Mouse (Mus musculus) heart, adult 2 months (tissue): ENCODE results near the gene Gtsf1. TPM values are rescaled to one million over a fixed set of nuclear protein-coding genes. Genes with fewer than 3 reads are reported as not detected.
A peak's percentile ranks its signal among the peaks of the same experiment; 100 is the strongest.

ENCODE experiments used
- DNase-seq, 2 experiments: peaks; one replicate each; pipeline ENCODE4 v3.0.0; 2021
- H3K27ac ChIP-seq: fragments of 200-600 bp; 2 replicates; pipeline ENCODE4 v1.8.1; 2022
- H3K27me3 ChIP-seq: fragments of 200-500 bp; 2 replicates; pipeline ENCODE4 v1.6.1; 2012; ENCODE audit warnings: mild to moderate bottlenecking, low read length, inconsistent platforms, mixed read lengths; ENCODE audit not compliant: control insufficient read depth, insufficient read depth
- H3K36me3 ChIP-seq: fragments of 200-500 bp; 2 replicates; pipeline ENCODE4 v1.6.1; 2012; ENCODE audit warnings: low read length, inconsistent platforms; ENCODE audit not compliant: control insufficient read depth, insufficient read depth
- H3K4me1 ChIP-seq: fragments of 200-500 bp; 2 replicates; pipeline ENCODE4 v1.6.1; 2011; ENCODE audit warnings: low read length; ENCODE audit not compliant: control insufficient read depth, insufficient read depth
- H3K4me3 ChIP-seq: fragments of 200-600 bp; 2 replicates; pipeline ENCODE4 v1.8.1; 2022
- H3K79me2 ChIP-seq: fragments of 200-500 bp; replicated peaks from 2 replicates; pipeline ENCODE4 v1.6.1; 2012; ENCODE audit warnings: mild to moderate bottlenecking, inconsistent platforms, low read length, moderate library complexity, mixed read lengths; ENCODE audit not compliant: control insufficient read depth, insufficient read depth
- H3K9ac ChIP-seq: fragments of 200-500 bp; 2 replicates; pipeline ENCODE4 v1.6.1; 2012; ENCODE audit warnings: low read depth, mild to moderate bottlenecking, control low read depth, inconsistent platforms, low read length, mixed read lengths
- CTCF ChIP-seq: fragments of 200-600 bp; IDR thresholded peaks from 2 replicates; pipeline ENCODE4 v1.8.1; 2022; ENCODE audit warnings: antibody characterized with exemption, mild to moderate bottlenecking, moderate library complexity
- EP300 ChIP-seq: fragments of 200-500 bp; IDR thresholded peaks from 2 replicates; pipeline ENCODE4 v1.6.1; 2011; ENCODE audit warnings: low read depth, low read length, control low read depth; ENCODE audit not compliant: insufficient read depth
- POLR2A ChIP-seq: fragments of 200-500 bp; IDR thresholded peaks from 2 replicates; pipeline ENCODE4 v1.6.1; 2011; ENCODE audit warnings: mild to moderate bottlenecking, low read depth, low read length, control low read depth; ENCODE audit not compliant: insufficient read depth
- WGBS: fragments of 180-500 bp; shearing (Covaris S2); methylation state at CpG from one replicate; pipeline ENCODE4 v1.1.7; 2018; 5-methylcytosine and 5-hydroxymethylcytosine counted together
- intact Hi-C: fragments of 180-260 bp; cut with DNase I; formaldehyde crosslinking; loops from one replicate; pipeline ENCODE4 v1.15.1; 2025
- polyA plus RNA-seq: library from polyadenylated mRNA; depleted of rRNA; stranded (reverse); fragments of >200 nt; gene quantifications from 2 replicates; pipeline ENCODE4 v1.2.3, GENCODE M21; 2012
- total RNA-seq, 2 experiments: library from RNA; stranded (reverse); gene quantifications; 2 replicates each; pipeline ENCODE4 v1.2.3; 2021

The Gtsf1 gene
- total and polyA plus RNA-seq, 3 experiments, result 0.51 TPM; not detected in 2

DNA sequence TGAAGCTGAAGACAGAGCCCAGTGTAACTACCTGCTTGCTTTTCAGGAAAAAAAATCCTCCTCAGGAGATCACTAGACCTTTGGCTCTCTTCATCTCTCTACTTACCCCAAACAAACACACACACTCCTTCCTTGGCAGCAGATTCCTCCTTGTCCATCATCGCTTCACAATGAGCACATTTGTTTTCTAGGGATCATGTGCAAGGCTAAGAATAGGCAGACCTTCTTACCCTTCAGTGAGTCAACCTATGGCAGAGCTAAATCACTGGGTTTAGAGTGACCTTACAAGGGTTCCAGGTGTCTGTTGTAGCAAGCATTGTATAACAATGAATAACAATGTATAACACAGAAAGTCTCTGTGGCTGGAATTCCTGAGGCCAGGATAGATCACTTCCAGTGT lies 58.5 kb downstream of the Gtsf1 start:
- Histone ChIP-seq H3K36me3 (peaks cover 3% of the 10 kb centered on the region; the same call in 1 of the 2 replicates), H3K4me3 (no peak overlapping the region), H3K27me3 (no peaks in the 10 kb centered on the region), H3K27ac (peak overlapping the region; percentile 31), H3K9ac (peak overlapping the region; percentile 19; the same call in 1 of the 2 replicates), H3K4me1 (peaks cover 21% of the 10 kb centered on the region), H3K79me2 (no peaks in the 10 kb centered on the region)
- TF ChIP-seq CTCF (no peak), POLR2A (no peak), EP300 (no peak)
- no peak for DNase-seq
- intact Hi-C loops, result no loop called here
- 35% methylated on average over 1 of the region's 1 CpGs for WGBS

GRCm38 (mm10) chr15:103371208-103371607 lies 59.1 kb downstream of the Gtsf1 start:
- intact Hi-C loops, result no loop called here
- DNase-seq, result peak in 1 of 2 experiments; percentile 46
- Histone ChIP-seq H3K36me3 (peaks cover 3% of the 10 kb centered on the region; the same call in 1 of the 2 replicates), H3K27ac (peak overlapping the region; percentile 26), H3K4me1 (peaks cover 19% of the 10 kb centered on the region), H3K9ac (no peak overlapping the region), H3K4me3 (no peak overlapping the region), H3K79me2 (peaks cover 1% of the 10 kb centered on the region), H3K27me3 (no peaks in the 10 kb centered on the region)
- TF ChIP-seq EP300 (0 out of 2 replicates have a peak, but pooled peaks have one; percentile 21), CTCF (no peak)
- 19% methylated on average over 2 of the region's 2 CpGs for WGBS

DNA sequence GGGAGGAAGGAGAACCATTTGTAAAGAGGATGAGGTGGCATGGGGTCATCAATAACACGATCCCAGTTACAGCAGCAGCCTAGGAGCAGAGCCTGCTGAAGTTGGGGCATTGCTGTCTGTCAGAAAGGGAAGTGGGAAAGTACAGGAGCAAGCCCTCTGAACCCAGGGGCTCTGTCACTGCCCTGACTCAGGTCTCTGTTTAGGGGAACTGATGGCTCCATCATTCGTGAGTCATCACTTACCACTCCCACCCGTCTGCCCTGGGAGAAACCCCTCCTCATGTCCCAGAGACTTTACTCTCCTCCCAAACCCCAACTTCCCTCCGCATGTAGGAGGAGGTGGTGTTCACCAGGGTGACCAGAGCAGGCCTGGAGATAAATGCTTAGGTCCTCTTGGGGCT lies 59.8 kb downstream of the Gtsf1 start:
- H3K4me1 ChIP-seq, result peaks cover 15% of the 10 kb centered on the region
- H3K27ac ChIP-seq, result peak overlapping the region; percentile 26
- DNase-seq, result peak in 1 of 2 experiments; percentile 21
- peaks cover 7% of the 10 kb centered on the region for H3K79me2 ChIP-seq
- no peaks in the 10 kb centered on the region for H3K27me3 ChIP-seq
- no peak overlapping the region for H3K9ac ChIP-seq
- WGBS, result 50% methylated on average over 4 of the region's 4 CpGs
- peaks cover 3% of the 10 kb centered on the region; the same call in 1 of the 2 replicates for H3K36me3 ChIP-seq
- H3K4me3 ChIP-seq, result no peak overlapping the region
- TF ChIP-seq EP300 (no peak), POLR2A (no peak), CTCF (no peak)
- intact Hi-C loops, result no loop called here

- Histone ChIP-seq H3K36me3 (peaks cover 3% of the 10 kb centered on the region), H3K4me1 (peaks cover 15% of the 10 kb centered on the region), H3K27ac (no peak overlapping the region), H3K79me2 (peaks cover 7% of the 10 kb centered on the region), H3K4me3 (no peak overlapping the region), H3K27me3 (no peaks in the 10 kb centered on the region), H3K9ac (no peak overlapping the region)
- DNase-seq, result no peak
- intact Hi-C loops, result no loop called here
- 89% methylated on average over 1 of the region's 1 CpGs for WGBS
- TF ChIP-seq CTCF, result no peak
- no peak for TF ChIP-seq EP300
- no peak for TF ChIP-seq POLR2A
These were observed 61.1 kb downstream of the Gtsf1 start for GRCm38 (mm10) chr15:103369123-103369522.

GRCm38 (mm10) chr15:103368179-103368940 lies 61.9 kb downstream of the Gtsf1 start:
- Histone ChIP-seq H3K9ac (no peak overlapping the region), H3K4me1 (peaks cover 16% of the 10 kb centered on the region), H3K4me3 (no peak overlapping the region), H3K79me2 (peaks cover 7% of the 10 kb centered on the region), H3K27ac (peak overlapping the region; percentile 98; the same call in 1 of the 2 replicates), H3K36me3 (peaks cover 3% of the 10 kb centered on the region), H3K27me3 (no peaks in the 10 kb centered on the region)
- 89% methylated on average over 4 of the region's 4 CpGs for WGBS
- no peak for TF ChIP-seq POLR2A
- TF ChIP-seq EP300, result 0 out of 2 replicates have a peak, but pooled peaks have one; percentile 44
- no peak for TF ChIP-seq CTCF
- DNase-seq, result peak in 1 of 2 experiments; percentile 39
- intact Hi-C loops, result no loop called here

DNA sequence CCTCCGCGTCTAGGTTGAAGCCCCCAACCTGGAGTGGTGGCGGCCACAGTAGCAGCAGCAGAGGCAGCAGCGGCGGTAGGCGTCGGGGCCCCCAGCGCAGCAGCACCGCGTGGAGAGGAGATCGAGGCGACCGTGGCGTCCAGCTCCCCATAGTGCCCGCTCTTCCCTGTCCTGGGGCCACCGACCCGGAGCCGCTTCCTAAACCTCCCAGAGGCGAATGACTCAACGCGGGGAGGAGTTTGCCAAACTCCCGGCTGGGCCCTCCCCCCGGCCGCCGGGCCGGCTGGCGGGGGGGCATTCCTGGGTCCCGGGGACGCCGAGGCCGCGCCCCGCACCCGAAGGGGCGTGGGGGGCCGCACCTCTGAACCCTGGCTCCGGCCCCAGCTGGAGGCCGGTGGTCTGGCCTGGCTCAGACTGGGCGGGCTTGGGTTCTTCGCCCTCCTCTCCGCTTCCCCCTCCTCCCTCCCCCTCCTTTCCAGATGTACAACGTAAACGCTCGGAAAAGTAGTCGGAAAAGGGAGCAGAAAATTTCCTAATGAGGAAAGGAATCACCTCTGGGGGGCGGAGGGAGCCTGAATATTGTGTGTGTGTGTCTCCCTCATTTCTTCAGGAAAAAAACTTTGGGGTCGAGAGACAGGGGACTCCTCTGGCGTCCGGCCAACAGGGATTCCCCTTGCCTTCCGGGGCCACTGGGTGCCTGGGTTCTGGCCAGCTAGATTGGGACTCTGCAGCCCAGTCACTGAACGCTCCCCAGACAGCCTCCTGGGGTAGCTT lies 63.7 kb downstream of the Gtsf1 start, which contains the start of gene Itga5:
TSS of gene Itga5 (minus strand) at position 388 of the 774 bp plus-strand sequence.
- Histone ChIP-seq H3K4me1 (peaks cover 18% of the 10 kb centered on the region), H3K27me3 (no peaks in the 10 kb centered on the region), H3K9ac (peak within 1 kb of the TSS; percentile 100), H3K79me2 (peaks cover 7% of the 10 kb centered on the region), H3K36me3 (peaks cover 3% of the 10 kb centered on the region), H3K27ac (peak within 1 kb of the TSS; percentile 98), H3K4me3 (peak within 1 kb of the TSS; percentile 88)
- WGBS, result under 1% methylated on average over 51 of the region's 51 CpGs
- TF ChIP-seq CTCF (peak; percentile 37), EP300 (no peak), POLR2A (peak; percentile 87)
- peak; percentile 91 to 92 for DNase-seq
- intact Hi-C loops, result loop anchor here (1.0 kb wide), 1 partner anchor 22 kb away; no protein-coding TSS in a partner anchor
